Mouse (Mus musculus) layer of hippocampus, adult 6 months (tissue): ENCODE results near the gene Polr2a. TPM values are rescaled to one million over a fixed set of nuclear protein-coding genes. Genes with fewer than 3 reads are reported as not detected.

ENCODE experiments used
- long read RNA-seq, 2 experiments: library from polyadenylated mRNA; unstranded; transcript quantifications; one replicate each; pipeline ENCODE4 v2.0.0; 2019 to 2020
- polyA plus RNA-seq: library from polyadenylated mRNA; unstranded; fragments of <200 nt; fragmentation: Nextera tagmentation; gene quantifications from 2 replicates; pipeline ENCODE4 v1.2.3, GENCODE M21; 2021

Polr2a gene
- 6.6 and 7.7 TPM in 2 replicates for polyA plus RNA-seq
- long read RNA-seq, experiment 1, partial matches to known transcripts: 0 of 2 reads
- long read RNA-seq, experiment 1, other reads (novel, unspliced or antisense): 2 of 2 reads
- long read RNA-seq, experiment 2, partial matches to known transcripts: 0 of 1 reads
- long read RNA-seq, experiment 2, other reads (novel, unspliced or antisense): 1 of 1 reads

GRCm38 (mm10) chr11:69758478-69758970, at the start of gene Polr2a:
Gene Polr2a, minus strand, starts transcription at chr11:69758637.

DNA sequence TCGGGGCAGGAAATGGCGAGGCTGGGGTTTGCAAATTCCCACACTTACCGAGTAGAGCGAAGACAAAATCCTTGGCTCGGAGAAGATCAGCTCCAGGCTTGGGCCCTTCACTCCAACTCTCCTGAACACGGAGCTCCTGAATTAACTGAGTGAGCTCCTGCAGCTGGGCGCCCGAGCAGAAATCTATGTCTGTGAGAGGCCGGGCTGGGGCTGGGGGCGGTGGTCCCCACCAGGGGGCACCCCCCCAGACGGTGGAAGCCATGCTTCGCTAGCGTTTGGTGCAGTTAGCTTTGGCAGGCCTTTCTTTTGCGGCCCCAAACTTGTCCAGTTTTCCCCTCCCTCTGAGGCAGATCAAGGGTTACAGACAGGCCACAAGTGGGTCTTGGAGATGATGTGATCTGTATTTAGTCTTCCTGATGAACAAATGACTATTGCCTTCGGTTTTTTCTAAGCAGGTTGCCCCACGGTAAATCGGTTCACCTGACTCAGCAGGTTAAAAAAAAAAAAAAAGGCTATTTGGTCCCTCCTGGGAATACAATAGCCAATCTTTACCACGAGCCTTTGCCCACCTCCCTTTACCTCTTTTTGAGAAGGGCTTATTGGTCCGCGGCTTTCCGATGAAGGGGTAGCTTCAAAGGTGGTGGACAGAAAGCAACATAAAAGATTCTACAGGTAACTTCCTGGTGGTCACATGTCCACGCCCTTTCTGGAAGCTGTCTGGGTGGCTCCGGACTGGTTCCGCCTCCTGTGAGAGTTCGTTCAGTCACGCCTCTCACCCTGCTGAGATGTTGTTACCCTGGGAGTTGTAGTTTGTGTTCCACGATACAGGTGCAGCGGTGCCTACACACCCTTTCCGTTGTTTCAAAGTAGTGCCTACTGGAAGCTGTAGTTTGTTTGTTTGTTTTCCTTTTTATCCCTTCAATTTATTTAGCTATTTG, 46.8 kb upstream of the Polr2a start, which contains the start of gene Tmem102:
Gene Tmem102, minus strand, starts transcription at position 653 of the 938 bp plus-strand sequence.

GRCm38 (mm10) chr11:69801379-69801977, 43.0 kb upstream of the Polr2a start, which contains the start of gene Fgf11:
Gene Fgf11, minus strand, starts transcription at chr11:69801857.

DNA sequence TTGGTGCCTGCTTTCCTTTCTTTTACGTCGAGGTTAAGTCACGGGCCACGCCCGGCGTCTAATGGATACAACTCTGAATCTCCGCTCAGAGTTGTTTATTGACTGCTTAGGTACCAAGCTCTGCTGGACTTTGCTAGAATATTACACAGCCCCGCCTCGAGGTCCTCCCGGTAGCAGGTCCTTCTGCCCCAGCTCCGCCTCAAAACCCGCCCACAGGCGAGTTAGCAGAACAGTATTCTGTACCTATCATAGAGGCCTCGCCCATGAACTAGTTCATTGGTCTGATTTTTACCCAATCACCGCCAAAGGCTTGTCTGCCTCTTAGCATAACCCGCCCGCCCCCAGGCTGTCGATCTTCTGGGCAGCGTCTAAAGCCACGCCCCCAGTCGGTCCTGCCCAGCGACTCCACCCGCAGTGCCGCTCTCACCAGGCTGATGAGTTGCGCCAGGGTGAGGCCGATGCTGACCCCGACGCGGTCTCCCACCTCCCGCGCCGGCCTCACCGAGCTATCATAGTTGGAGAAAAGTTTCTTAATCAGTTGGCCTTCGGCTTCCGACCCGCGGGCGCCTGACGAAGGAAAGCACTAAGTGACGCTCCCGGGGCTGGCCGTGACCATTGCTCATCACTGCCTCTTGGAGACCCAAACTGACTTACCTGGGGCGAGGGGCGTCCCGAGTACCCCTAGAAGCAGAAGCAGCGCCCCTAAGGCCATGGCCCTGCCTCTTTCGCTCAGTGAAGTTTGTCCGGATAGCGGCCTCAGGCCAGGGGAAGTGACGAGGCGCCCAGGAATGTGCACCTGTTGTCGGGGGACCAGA, 36.9 kb upstream of the Polr2a start, which contains the start of gene Chrnb1:
Gene Chrnb1, minus strand, starts transcription at position 776 of the 815 bp plus-strand sequence.

GRCm38 (mm10) chr11:69765221-69766125, 7.0 kb upstream of the Polr2a start, which contains the start of gene Zbtb4:
Gene Zbtb4, plus strand, starts transcription at chr11:69765912.

GRCm38 (mm10) chr11:69761868-69762267, 3.4 kb upstream of the Polr2a start, which contains the start of gene Slc35g3:
Gene Slc35g3, minus strand, starts transcription at chr11:69761968.

DNA sequence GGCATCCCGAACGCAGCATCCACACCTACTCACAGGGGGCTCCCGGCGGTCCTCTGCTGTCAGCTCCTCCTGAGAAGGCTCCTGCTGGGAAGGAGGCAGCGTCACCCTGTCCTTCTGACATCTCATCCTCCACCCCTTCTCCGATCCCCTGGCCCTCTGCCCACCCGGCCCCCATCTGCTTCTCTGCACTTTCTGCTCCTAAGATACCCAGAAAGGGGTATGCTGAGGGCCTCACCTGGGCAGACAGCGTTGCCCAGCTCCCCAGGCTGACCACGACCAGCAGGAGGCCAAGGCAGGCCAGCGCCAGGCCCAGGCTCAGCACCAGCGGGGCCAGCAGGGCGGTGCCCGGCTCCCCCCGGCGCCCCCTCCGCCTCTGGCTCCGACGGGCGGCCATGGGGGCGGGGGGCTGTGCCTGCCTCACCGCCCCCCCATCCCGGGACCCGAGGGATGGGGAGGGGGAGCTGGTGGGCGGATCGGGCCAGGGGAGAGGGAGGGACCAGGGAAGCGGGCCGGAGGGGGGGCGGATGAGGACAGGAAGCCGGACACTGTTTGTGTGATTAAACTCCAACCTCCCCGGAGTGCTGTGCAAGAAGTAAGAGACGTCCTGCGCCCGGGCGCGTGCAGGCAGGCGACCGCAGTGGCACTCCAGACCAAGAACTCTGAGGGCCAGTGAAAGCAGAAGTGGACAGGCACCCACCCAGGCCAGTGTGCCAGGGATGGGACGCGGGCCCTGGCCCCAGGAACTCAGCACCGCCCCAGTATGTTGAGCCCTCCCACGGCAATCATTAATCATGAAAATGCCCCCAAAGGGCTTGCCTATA, 62.9 kb downstream of the Polr2a start, which contains the start of the genes Tnfsf12 and Tnfsfm13:
Gene Tnfsf12, minus strand, starts transcription at position 489 of the 821 bp plus-strand sequence.
Gene Tnfsfm13, minus strand, starts transcription at position 738 of the 821 bp plus-strand sequence.

GRCm38 (mm10) chr11:69685526-69686148, 72.8 kb downstream of the Polr2a start, which contains the start of gene Tnfsf13:
Gene Tnfsf13, minus strand, starts transcription at chr11:69685784.

Other genes with a start within 250 kb of the Polr2a start
- gene Dnah2, start 209.5 kb downstream of the Polr2a start, polyA plus RNA-seq: 0.36 and 0.80 TPM in 2 replicates
- 21.6 and 21.9 TPM in 2 replicates for gene Efnb3, start 198.4 kb downstream of the Polr2a start, polyA plus RNA-seq
- gene Wrap53, start 178.4 kb downstream of the Polr2a start, polyA plus RNA-seq: 13.9 and 15.4 TPM in 2 replicates
- 25.8 and 29.0 TPM in 2 replicates for gene Trp53, start 178.3 kb downstream of the Polr2a start, polyA plus RNA-seq
- 218 and 255 TPM in 2 replicates for gene Atp1b2, start 152.7 kb downstream of the Polr2a start, polyA plus RNA-seq
- gene Shbg, start 140.7 kb downstream of the Polr2a start, polyA plus RNA-seq: not detected in 2 replicates
- gene Sat2, start 136.6 kb downstream of the Polr2a start, polyA plus RNA-seq: 18.2 and 18.3 TPM in 2 replicates
- 6.9 and 7.9 TPM in 2 replicates for gene Fxr2, start 125.6 kb downstream of the Polr2a start, polyA plus RNA-seq
- gene Sox15, start 103.3 kb downstream of the Polr2a start, polyA plus RNA-seq: 0.16 TPM in 1 of 2 replicates, not detected in the other
- gene Mpdu1, start 96.0 kb downstream of the Polr2a start, polyA plus RNA-seq: 94.9 and 96.8 TPM in 2 replicates
- gene Cd68, start 92.5 kb downstream of the Polr2a start, polyA plus RNA-seq: 18.4 and 22.2 TPM in 2 replicates
- 177 and 178 TPM in 2 replicates for gene Eif4a1, start 86.2 kb downstream of the Polr2a start, polyA plus RNA-seq
- gene Senp3, start 76.6 kb downstream of the Polr2a start, polyA plus RNA-seq: 14.3 and 15.8 TPM in 2 replicates
- gene Tnfsf13, start 72.9 kb downstream of the Polr2a start, polyA plus RNA-seq: 3.6 and 4.5 TPM in 2 replicates
- gene Tnfsf12, start 62.8 kb downstream of the Polr2a start, polyA plus RNA-seq: 2.8 and 3.4 TPM in 2 replicates
- gene Tnfsfm13, start 62.5 kb downstream of the Polr2a start, polyA plus RNA-seq: 1.9 and 2.8 TPM in 2 replicates
- gene Slc35g3, start 3.3 kb upstream of the Polr2a start, polyA plus RNA-seq: 0.19 TPM in 1 of 2 replicates, not detected in the other
- gene Zbtb4, start 7.3 kb upstream of the Polr2a start, polyA plus RNA-seq: 4.4 and 5.5 TPM in 2 replicates
- gene Chrnb1, start 37.3 kb upstream of the Polr2a start, polyA plus RNA-seq: 0.25 and 0.46 TPM in 2 replicates
- 3.7 and 3.9 TPM in 2 replicates for gene Fgf11, start 43.2 kb upstream of the Polr2a start, polyA plus RNA-seq
- 0.40 and 1.9 TPM in 2 replicates for gene Tmem102, start 47.0 kb upstream of the Polr2a start, polyA plus RNA-seq
- gene Gm39566, start 56.7 kb upstream of the Polr2a start, polyA plus RNA-seq: not detected in 2 replicates
- not detected in 2 replicates for gene Spem2, start 59.8 kb upstream of the Polr2a start, polyA plus RNA-seq
- gene Spem1, start 63.5 kb upstream of the Polr2a start, polyA plus RNA-seq: not detected in 2 replicates
- gene Nlgn2, start 79.1 kb upstream of the Polr2a start, polyA plus RNA-seq: 10.5 and 10.6 TPM in 2 replicates
- 460 and 516 TPM in 2 replicates for gene Tmem256, start 79.9 kb upstream of the Polr2a start, polyA plus RNA-seq
- 5.0 and 5.4 TPM in 2 replicates for gene Plscr3, start 87.7 kb upstream of the Polr2a start, polyA plus RNA-seq
- gene Tnk1, start 100.1 kb upstream of the Polr2a start, polyA plus RNA-seq: not detected in 2 replicates
- gene Tmem95, start 119.4 kb upstream of the Polr2a start, polyA plus RNA-seq: not detected in 2 replicates
- gene Kctd11, start 122.8 kb upstream of the Polr2a start, polyA plus RNA-seq: 0.63 and 0.64 TPM in 2 replicates
- gene Acap1, start 136.9 kb upstream of the Polr2a start, polyA plus RNA-seq: not detected in 2 replicates
- gene 2810408A11Rik, start 142.3 kb upstream of the Polr2a start, polyA plus RNA-seq: 0.24 and 0.34 TPM in 2 replicates
- gene Neurl4, start 142.4 kb upstream of the Polr2a start, polyA plus RNA-seq: 9.8 and 12.3 TPM in 2 replicates
- 20.7 and 21.7 TPM in 2 replicates for gene Gps2, start 155.3 kb upstream of the Polr2a start, polyA plus RNA-seq
- gene Eif5a, start 163.3 kb upstream of the Polr2a start, polyA plus RNA-seq: 766 and 767 TPM in 2 replicates
- gene Ybx2, start 177.2 kb upstream of the Polr2a start, polyA plus RNA-seq: 0.35 TPM in 1 of 2 replicates, not detected in the other
- gene Slc2a4, start 189.6 kb upstream of the Polr2a start, polyA plus RNA-seq: 0.43 and 0.93 TPM in 2 replicates
- not detected in 2 replicates for gene Cldn7, start 206.1 kb upstream of the Polr2a start, polyA plus RNA-seq
- gene Ctdnep1, start 222.5 kb upstream of the Polr2a start, polyA plus RNA-seq: 15.1 and 15.6 TPM in 2 replicates
- gene Elp5, start 223.9 kb upstream of the Polr2a start, polyA plus RNA-seq: 101 and 106 TPM in 2 replicates
- 359 and 408 TPM in 2 replicates for gene Gabarap, start 232.5 kb upstream of the Polr2a start, polyA plus RNA-seq
- 8.8 and 10.5 TPM in 2 replicates for gene Phf23, start 237.1 kb upstream of the Polr2a start, polyA plus RNA-seq
- gene Dvl2, start 242.0 kb upstream of the Polr2a start, polyA plus RNA-seq: 1.4 and 1.7 TPM in 2 replicates